Mouse (Mus musculus) olfactory bulb, adult 2 months (tissue): ENCODE data around the gene Ang5.
"Not testable (repeated sequence)": the region's sequence is repeated elsewhere in the genome, so short reads cannot be mapped to it uniquely, and the experiment has no call there.

Experiments used
- CTCF ChIP-seq: fragments of 200-500 bp; IDR thresholded peaks from 2 replicates; pipeline ENCODE4 v1.5.1; 2012; ENCODE audit warnings: low read depth, mild to moderate bottlenecking, low read length, moderate library complexity; ENCODE audit not compliant: insufficient read depth
- POLR2A ChIP-seq: fragments of 200-500 bp; IDR thresholded peaks from 2 replicates; pipeline ENCODE4 v1.6.1; 2012; ENCODE audit warnings: mild to moderate bottlenecking, low read depth, low read length, moderate library complexity; ENCODE audit not compliant: insufficient read depth

GRCm38 (mm10) chr14:43924688-43925403, 32.0 kb upstream of the Ang5 start, which contains the start of gene Gm8113:
- peak; percentile 61 for TF ChIP-seq CTCF
- TF ChIP-seq POLR2A = not testable (repeated sequence)
